Mouse (Mus musculus) heart, adult 2 months (tissue): ENCODE data around the gene Mcrs1.

Experiments used
- CTCF ChIP-seq: fragments of 200-600 bp; IDR thresholded peaks from 2 replicates; pipeline ENCODE4 v1.8.1; 2022; ENCODE audit warnings: antibody characterized with exemption, mild to moderate bottlenecking, moderate library complexity
- EP300 ChIP-seq: fragments of 200-500 bp; IDR thresholded peaks from 2 replicates; pipeline ENCODE4 v1.6.1; 2011; ENCODE audit warnings: low read depth, low read length, control low read depth; ENCODE audit not compliant: insufficient read depth

DNA sequence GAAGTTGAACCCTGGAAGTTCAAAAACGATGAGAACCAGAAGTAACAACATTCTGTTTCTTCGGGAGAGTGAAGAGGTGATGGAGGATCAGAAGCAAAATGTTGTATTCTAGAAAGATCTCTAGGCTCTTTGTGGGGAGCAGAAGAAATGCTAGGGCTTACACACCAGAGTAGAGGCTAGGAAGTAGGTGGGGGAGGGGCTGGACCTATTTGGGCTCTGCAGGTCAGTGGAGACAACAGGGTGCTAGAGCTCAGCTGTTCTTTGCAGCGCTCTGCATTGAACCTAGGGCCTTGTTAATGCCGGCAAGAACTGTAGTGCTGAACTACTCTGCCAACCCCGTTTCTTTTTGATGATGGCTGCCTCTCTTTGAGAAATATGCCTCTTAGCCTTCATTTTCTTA, 44.5 kb upstream of the Mcrs1 start:
- TF ChIP-seq CTCF (no peak), EP300 (no peak)
